Mouse (Mus musculus): ENCODE measurements around the gene Prm3. TPM values are rescaled to one million over a fixed set of nuclear protein-coding genes. Genes with fewer than 3 reads are reported as not detected.

The Prm3 gene
- polyA plus RNA-seq, 1 experiment from 2014 or later, result not detected

Other genes starting within 250 kb of the Prm3 start
- 19.3 and 22.2 TPM in 2 replicates for gene Dexi, start 247.9 kb downstream of the Prm3 start, polyA plus RNA-seq (2015; fragmentation: Nextera tagmentation; extraction: Ambion mirVana)
- gene Clec16a, start 245.6 kb downstream of the Prm3 start, polyA plus RNA-seq (2015; fragmentation: Nextera tagmentation; extraction: Ambion mirVana), result 31.0 and 31.5 TPM in 2 replicates
- gene Socs1, start 5.4 kb downstream of the Prm3 start, polyA plus RNA-seq (2015; fragmentation: Nextera tagmentation; extraction: Ambion mirVana), result 9.0 and 10.2 TPM in 2 replicates
- not detected in 2 replicates for gene Tnp2, start 2.3 kb downstream of the Prm3 start, polyA plus RNA-seq (2015; fragmentation: Nextera tagmentation; extraction: Ambion mirVana)
- not detected in 2 replicates for gene Prm2, start 5.2 kb upstream of the Prm3 start, polyA plus RNA-seq (2015; fragmentation: Nextera tagmentation; extraction: Ambion mirVana)
- not detected in 2 replicates for gene Prm1, start 14.9 kb upstream of the Prm3 start, polyA plus RNA-seq (2015; fragmentation: Nextera tagmentation; extraction: Ambion mirVana)
- not detected in 2 replicates for gene Gm11172, start 22.0 kb upstream of the Prm3 start, polyA plus RNA-seq (2015; fragmentation: Nextera tagmentation; extraction: Ambion mirVana)
- gene Rmi2, start 44.1 kb upstream of the Prm3 start, polyA plus RNA-seq (2015; fragmentation: Nextera tagmentation; extraction: Ambion mirVana), result 3.4 and 3.7 TPM in 2 replicates

Data from stomach, embryonic 15.5 days (tissue).